Mouse (Mus musculus) spleen, postnatal 36 days (tissue): Measurements from ENCODE around the gene Sod3.

Experiments used
- DNase-seq, 2 experiments: peaks; one replicate each; pipeline ENCODE4 v3.0.0; 2022; ENCODE audit warnings: low spot score in 2 of 2, mixed read lengths in 1 of 2

The Sod3 gene

GRCm38 (mm10) chr5:52363468-52364150 lies at the start of gene Sod3:
TSS of gene Sod3 (plus strand) at chr5:52363791.
- no peak for DNase-seq

- no peak for DNase-seq
These were observed 46.7 kb upstream of the Sod3 start for GRCm38 (mm10) chr5:52316926-52317325.

- DNase-seq: no peak
These were observed 44.1 kb upstream of the Sod3 start for GRCm38 (mm10) chr5:52319499-52319898.

GRCm38 (mm10) chr5:52332120-52332519 lies 31.5 kb upstream of the Sod3 start:
- DNase-seq: no peak

- DNase-seq: no peak
These were observed 28.0 kb upstream of the Sod3 start for GRCm38 (mm10) chr5:52335590-52335989.

GRCm38 (mm10) chr5:52339134-52339533 lies 24.5 kb upstream of the Sod3 start:
- no peak for DNase-seq

- DNase-seq: no peak
These were observed 16.7 kb upstream of the Sod3 start for GRCm38 (mm10) chr5:52346890-52347289.

GRCm38 (mm10) chr5:52350451-52350850 lies 13.1 kb upstream of the Sod3 start:
- DNase-seq: no peak

- DNase-seq: no peak
These were observed 12.0 kb upstream of the Sod3 start for GRCm38 (mm10) chr5:52351561-52351960.

GRCm38 (mm10) chr5:52352730-52353129 lies 10.9 kb upstream of the Sod3 start:
- DNase-seq: no peak

GRCm38 (mm10) chr5:52354441-52354840 lies 9.2 kb upstream of the Sod3 start:
- no peak for DNase-seq

- DNase-seq: no peak
These were observed 8.0 kb upstream of the Sod3 start for GRCm38 (mm10) chr5:52355612-52356011.

GRCm38 (mm10) chr5:52357175-52357754 lies 6.3 kb upstream of the Sod3 start:
- no peak for DNase-seq

- DNase-seq: no peak
These were observed 5.5 kb upstream of the Sod3 start for GRCm38 (mm10) chr5:52358120-52358519.

- no peak for DNase-seq
These were observed 3.1 kb upstream of the Sod3 start for GRCm38 (mm10) chr5:52360286-52361049.

- no peak for DNase-seq
These were observed 669 bp upstream of the Sod3 start for GRCm38 (mm10) chr5:52362776-52363467.

- DNase-seq: no peak
These were observed 930 bp downstream of the Sod3 start for GRCm38 (mm10) chr5:52364521-52364920.

- DNase-seq: no peak
These were observed 2.3 kb downstream of the Sod3 start for GRCm38 (mm10) chr5:52365930-52366329.

- no peak for DNase-seq
These were observed 3.1 kb downstream of the Sod3 start for GRCm38 (mm10) chr5:52366661-52367060.

- no peak for DNase-seq
These were observed 4.6 kb downstream of the Sod3 start for GRCm38 (mm10) chr5:52367866-52368840.

- no peak for DNase-seq
These were observed 7.3 kb downstream of the Sod3 start for GRCm38 (mm10) chr5:52370901-52371300.
